ENCODE assay signal across 10 mouse cellular contexts in the genomic region with DNA sequence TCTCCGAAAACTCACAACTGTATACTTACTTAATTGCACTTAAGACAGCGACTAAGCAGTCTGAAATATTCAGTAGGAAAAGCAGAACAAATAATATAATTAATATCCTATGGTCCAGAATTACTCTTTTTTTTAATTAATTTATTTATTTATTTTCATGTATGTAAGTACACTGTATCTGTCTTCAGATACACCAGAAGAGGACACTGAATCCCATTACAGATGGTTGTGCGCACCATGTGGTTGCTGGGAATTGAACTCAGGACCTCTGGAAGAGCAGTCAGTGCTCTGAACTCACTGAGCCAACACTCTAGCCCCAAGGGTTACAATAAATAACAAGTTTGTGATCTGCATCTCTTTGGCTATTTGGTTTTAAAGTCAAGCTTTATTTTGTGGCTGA. TPM values are rescaled to one million over a fixed set of nuclear protein-coding genes. Genes with fewer than 3 reads are reported as not detected.
A peak's percentile ranks its signal among the peaks of the same experiment; 100 is the strongest.
DNase-seq lines count a peak whose midpoint lies in the region; ATAC-seq and TF ChIP-seq lines count a peak whose summit lies in the region.
"Had no signal": no experiment of that assay in that cellular context is flagged by ENCODE, and none has a peak within 500 bp of the region (broad histone marks: within the 10 kb centered on the region; RNA-seq: fewer than 3 reads in every experiment).

No protein-coding gene starts in this region.

- peak overlapping the region; percentile 86 for H3K4me2 ChIP-seq in heart, embryonic 16.5 days (ENCODE audit: low read depth, low read length)
- H3K4me2 ChIP-seq in liver, postnatal 0 days (ENCODE audit: low read depth, low read length) = peak overlapping the region; percentile 90

- H3K27ac ChIP-seq in heart, embryonic 16.5 days (ENCODE audit: low read length) = no peak overlapping the region
- no peak overlapping the region for H3K27ac ChIP-seq in cortical plate, adult 2 months (ENCODE audit: insufficient read depth, low read length)
- H3K27ac ChIP-seq in hindbrain, embryonic 10.5 days = no peak overlapping the region
- no peak overlapping the region for H3K27ac ChIP-seq in liver, postnatal 0 days (ENCODE audit: low read depth)
- H3K27ac ChIP-seq: limb, embryonic 12.5 days had no signal

- no peak overlapping the region for H3K9ac ChIP-seq in heart, embryonic 16.5 days (ENCODE audit: low read length)
- no peak overlapping the region for H3K9ac ChIP-seq in liver, postnatal 0 days (replicated peaks)

- H3K27me3 ChIP-seq in heart, embryonic 16.5 days (ENCODE audit: control insufficient read depth, insufficient read depth, low read length) = no peaks in the 10 kb centered on the region
- H3K27me3 ChIP-seq in hindbrain, embryonic 10.5 days (ENCODE audit: insufficient read depth, poor library complexity, severe bottlenecking) = no peaks in the 10 kb centered on the region
- no peaks in the 10 kb centered on the region for H3K27me3 ChIP-seq in liver, postnatal 0 days (ENCODE audit: insufficient read depth, low read length)
- H3K27me3 ChIP-seq: limb, embryonic 12.5 days had no signal

- TF ChIP-seq CTCF in cortical plate, adult 2 months (IDR thresholded peaks at IDR 0.05; ENCODE audit: extremely low read depth, insufficient read depth, low read length) = no peak
- no peak for TF ChIP-seq CTCF in liver, postnatal 0 days (IDR thresholded peaks at IDR 0.05; ENCODE audit: low read depth)

- no peak for TF ChIP-seq EP300 in liver, postnatal 0 days (IDR thresholded peaks at IDR 0.05; ENCODE audit: low read depth)

- no peak overlapping the region for H3K4me3 ChIP-seq in heart, embryonic 16.5 days (ENCODE audit: low read length)
- peak overlapping the region; percentile 83; the same call in 1 of the 2 replicates for H3K4me3 ChIP-seq in cortical plate, adult 2 months (ENCODE audit: insufficient read depth, low read length)
- H3K4me3 ChIP-seq in hindbrain, embryonic 10.5 days = peak overlapping the region; percentile 67
- H3K4me3 ChIP-seq in liver, postnatal 0 days (ENCODE audit: low read depth, low read length) = no peak overlapping the region

- no peak for ATAC-seq in heart, embryonic 16.5 days (replicated peaks; ENCODE audit: extremely low read depth, insufficient read depth, low FRiP score)
- no peak for ATAC-seq in liver, postnatal 0 days

- 84% methylated on average over 3 of the region's 3 CpGs for WGBS in heart, embryonic 16.5 days
- 81% methylated on average over 3 of the region's 3 CpGs for WGBS in hindbrain, embryonic 10.5 days
- 79% methylated on average over 3 of the region's 3 CpGs for WGBS in liver, postnatal 0 days (ENCODE audit: insufficient replicate concordance)

- no peak for TF ChIP-seq POLR2A in cortical plate, adult 2 months (IDR thresholded peaks at IDR 0.05; ENCODE audit: extremely low read depth, insufficient read depth, low read length)

- DNase-seq in heart, adult 11 months = no peak
- no peak for DNase-seq in hindbrain, embryonic 10.5 days (ENCODE audit: low spot score)
- DNase-seq in liver, postnatal 0 days = no peak
- no peak for DNase-seq in gastrocnemius, postnatal 14 days
- DNase-seq in right cerebral cortex, postnatal 14 days = no peak
- DNase-seq in lung, postnatal 4 days = no peak

- intact Hi-C loops in gastrocnemius, postnatal 14 days (cut with DNase I; ENCODE audit: low total_unique reads) = no loop called here

- no peaks in the 10 kb centered on the region for H3K4me1 ChIP-seq in heart, embryonic 16.5 days (ENCODE audit: control insufficient read depth, insufficient read depth, low read length)
- H3K4me1 ChIP-seq in cortical plate, adult 2 months (ENCODE audit: control insufficient read depth, insufficient read depth, low read length) = no peaks in the 10 kb centered on the region
- H3K4me1 ChIP-seq in hindbrain, embryonic 10.5 days (replicated peaks) = peaks cover 8% of the 10 kb centered on the region; the same call in 1 of the 2 replicates
- H3K4me1 ChIP-seq in liver, postnatal 0 days (ENCODE audit: insufficient read depth) = peaks cover 7% of the 10 kb centered on the region
- H3K4me1 ChIP-seq: limb, embryonic 12.5 days had no signal

- no peaks in the 10 kb centered on the region for H3K9me3 ChIP-seq in heart, embryonic 16.5 days (replicated peaks; ENCODE audit: control insufficient read depth, low read length)
- no peaks in the 10 kb centered on the region for H3K9me3 ChIP-seq in hindbrain, embryonic 10.5 days
- no peaks in the 10 kb centered on the region for H3K9me3 ChIP-seq in liver, postnatal 0 days (ENCODE audit: low read length)
- H3K9me3 ChIP-seq: limb, embryonic 12.5 days; megakaryocyte, embryonic 14.5 days had no signal

- no peaks in the 10 kb centered on the region for H3K36me3 ChIP-seq in heart, embryonic 16.5 days (ENCODE audit: control insufficient read depth, insufficient read depth)
- H3K36me3 ChIP-seq in hindbrain, embryonic 10.5 days = no peaks in the 10 kb centered on the region
- no peaks in the 10 kb centered on the region for H3K36me3 ChIP-seq in liver, postnatal 0 days (replicated peaks; ENCODE audit: insufficient read depth, low read length)
- H3K36me3 ChIP-seq: limb, embryonic 12.5 days had no signal

RNA-seq across cellular contexts. Expression of a gene that starts 0.4 kb away (rescaled TPM):
- 0.56 and 1.6 TPM in 2 replicates for polyA plus RNA-seq in heart, embryonic 16.5 days (2015; fragmentation: Nextera tagmentation; extraction: Ambion mirVana)
- polyA plus RNA-seq in cortical plate, adult 2 months (2012; rRNA removed) = 4.0 and 4.9 TPM in 2 replicates
- 3.7 and 6.2 TPM in 2 replicates for polyA plus RNA-seq in hindbrain, embryonic 10.5 days (2016; fragmentation: Nextera tagmentation; extraction: Ambion mirVana)
- polyA plus RNA-seq in liver, postnatal 0 days (2015; fragmentation: Nextera tagmentation; extraction: Ambion mirVana) = 0.05 and 0.15 TPM in 2 replicates
- not detected for total RNA-seq in gastrocnemius, postnatal 14 days (2021)

RNA-seq across cellular contexts. Expression of a gene that starts 34.1 kb away (rescaled TPM):
- polyA plus RNA-seq in heart, embryonic 16.5 days (2015; fragmentation: Nextera tagmentation; extraction: Ambion mirVana) = 0.24 TPM in 1 of 2 replicates, not detected in the other
- polyA plus RNA-seq in cortical plate, adult 2 months (2012; rRNA removed) = not detected in 2 replicates
- polyA plus RNA-seq in hindbrain, embryonic 10.5 days (2016; fragmentation: Nextera tagmentation; extraction: Ambion mirVana) = 0.14 TPM in 1 of 2 replicates, not detected in the other
- polyA plus RNA-seq in liver, postnatal 0 days (2015; fragmentation: Nextera tagmentation; extraction: Ambion mirVana) = 18.2 and 18.9 TPM in 2 replicates
- not detected for total RNA-seq in gastrocnemius, postnatal 14 days (2021)

RNA-seq across cellular contexts. Expression of a gene that starts 40.9 kb away (rescaled TPM):
- polyA plus RNA-seq in heart, embryonic 16.5 days (2015; fragmentation: Nextera tagmentation; extraction: Ambion mirVana) = 45.1 and 45.2 TPM in 2 replicates
- 81.7 and 86.5 TPM in 2 replicates for polyA plus RNA-seq in cortical plate, adult 2 months (2012; rRNA removed)
- polyA plus RNA-seq in hindbrain, embryonic 10.5 days (2016; fragmentation: Nextera tagmentation; extraction: Ambion mirVana) = 70.2 and 70.8 TPM in 2 replicates
- polyA plus RNA-seq in liver, postnatal 0 days (2015; fragmentation: Nextera tagmentation; extraction: Ambion mirVana) = 17.1 and 17.8 TPM in 2 replicates
- 10 to 100 TPM; 20.8 to 22.6 TPM for total RNA-seq in gastrocnemius, postnatal 14 days (2021)

RNA-seq across cellular contexts. Expression of a gene that starts 41.0 kb away (rescaled TPM):
- polyA plus RNA-seq in heart, embryonic 16.5 days (2015; fragmentation: Nextera tagmentation; extraction: Ambion mirVana) = 1.4 and 1.5 TPM in 2 replicates
- polyA plus RNA-seq in cortical plate, adult 2 months (2012; rRNA removed) = 0.38 and 0.47 TPM in 2 replicates
- 1.7 and 2.0 TPM in 2 replicates for polyA plus RNA-seq in hindbrain, embryonic 10.5 days (2016; fragmentation: Nextera tagmentation; extraction: Ambion mirVana)
- 13.6 and 14.9 TPM in 2 replicates for polyA plus RNA-seq in liver, postnatal 0 days (2015; fragmentation: Nextera tagmentation; extraction: Ambion mirVana)
- not detected for total RNA-seq in gastrocnemius, postnatal 14 days (2021)

Comparison
In these comparisons a context has a peak if more than half of its experiments do, and no peak if none do; other contexts are left out.
1. H3K4me3 ChIP-seq: peak in cortical plate, adult 2 months (single experiment) and hindbrain, embryonic 10.5 days (single experiment); none in heart, embryonic 16.5 days (single experiment) and liver, postnatal 0 days (single experiment).
2. RNA of a gene that starts 34.1 kb away (polyA plus RNA-seq): 18.2 to 18.9 TPM in liver, postnatal 0 days; 0.14 TPM in hindbrain, embryonic 10.5 days, 0.24 TPM in heart, embryonic 16.5 days and not detected in cortical plate, adult 2 months; every median in the first group is over 10 times any median in the second.